Mouse (Mus musculus) myocyte (in vitro differentiated cells): ENCODE measurements around the gene Thbs2. TPM values are rescaled to one million over a fixed set of nuclear protein-coding genes. Genes with fewer than 3 reads are reported as not detected.

Experiments used
- H3K27me3 ChIP-seq: one replicate; pipeline ENCODE4 v1.6.1; 2011; ENCODE audit not compliant: control insufficient read depth, insufficient read depth, insufficient read length
- H3K36me3 ChIP-seq: one replicate; pipeline ENCODE4 v1.6.1; 2011; ENCODE audit not compliant: control insufficient read depth, insufficient read depth
- H3K4me2 ChIP-seq: one replicate; pipeline ENCODE4 v1.6.1; 2011; ENCODE audit warnings: low read depth, control low read depth
- H3K4me3 ChIP-seq: one replicate; pipeline ENCODE4 v1.5.1; 2011; ENCODE audit warnings: mild to moderate bottlenecking, control low read depth, moderate library complexity
- H3K79me2 ChIP-seq: one replicate; pipeline ENCODE4 v1.6.1; 2011; ENCODE audit not compliant: control insufficient read depth, insufficient read depth
- H3ac ChIP-seq: one replicate; pipeline ENCODE4 v1.6.1; 2011; ENCODE audit not compliant: control insufficient read depth, insufficient read length
- CEBPB ChIP-seq: IDR thresholded peaks from 2 replicates; pipeline ENCODE4 v1.6.1; 2011; ENCODE audit warnings: mild to moderate bottlenecking, moderate library complexity; ENCODE audit not compliant: poor library complexity, insufficient read depth, severe bottlenecking
- E2F4 ChIP-seq: IDR thresholded peaks from one replicate; pipeline ENCODE4 v1.6.1; 2011; ENCODE audit warnings: mild to moderate bottlenecking, control low read depth, moderate library complexity; ENCODE audit not compliant: insufficient read depth
- MAX ChIP-seq: IDR thresholded peaks from one replicate; pipeline ENCODE4 v1.6.1; 2011; ENCODE audit warnings: low read depth, mild to moderate bottlenecking, control low read depth
- MYOD1 ChIP-seq, 3 experiments: IDR thresholded peaks; one replicate each; pipeline ENCODE4 v1.6.1; 2011; ENCODE audit warnings: control low read depth in 2 of 3, low read depth in 2 of 3, mild to moderate bottlenecking in 2 of 3, moderate library complexity in 1 of 3; ENCODE audit not compliant: insufficient read length in 2 of 3, control insufficient read depth in 1 of 3
- MYOG ChIP-seq, 3 experiments: IDR thresholded peaks; one replicate each; pipeline ENCODE4 v1.6.1; 2011; ENCODE audit warnings: control low read depth in 2 of 3, low read depth in 2 of 3, mild to moderate bottlenecking in 2 of 3; ENCODE audit not compliant: insufficient read length in 2 of 3, control insufficient read depth in 1 of 3, insufficient read depth in 1 of 3
- POLR2A ChIP-seq: IDR thresholded peaks from one replicate; pipeline ENCODE4 v1.6.1; 2011; ENCODE audit warnings: low read depth, mild to moderate bottlenecking, control low read depth, moderate library complexity; ENCODE audit not compliant: insufficient read length
- POLR2AphosphoS2 ChIP-seq: IDR thresholded peaks from one replicate; pipeline ENCODE4 v1.6.1; 2011; ENCODE audit warnings: low read depth, control low read depth; ENCODE audit not compliant: insufficient read length
- REST ChIP-seq: IDR thresholded peaks from one replicate; pipeline ENCODE4 v1.6.1; 2011; ENCODE audit warnings: mild to moderate bottlenecking, control low read depth, moderate library complexity; ENCODE audit not compliant: insufficient read depth, insufficient read length
- SRF ChIP-seq: IDR thresholded peaks from one replicate; pipeline ENCODE4 v1.6.1; 2011; ENCODE audit warnings: low read depth; ENCODE audit not compliant: control insufficient read depth, insufficient read length
- TCF12 ChIP-seq: IDR thresholded peaks from one replicate; pipeline ENCODE4 v1.6.1; 2011; ENCODE audit warnings: mild to moderate bottlenecking, control low read depth; ENCODE audit not compliant: poor library complexity, insufficient read depth, severe bottlenecking
- TCF3 ChIP-seq: IDR thresholded peaks from one replicate; pipeline ENCODE4 v1.6.1; 2011; ENCODE audit warnings: low read depth, control low read depth; ENCODE audit not compliant: insufficient read length
- USF1 ChIP-seq: IDR thresholded peaks from one replicate; pipeline ENCODE4 v1.6.1; 2011; ENCODE audit warnings: low read depth, mild to moderate bottlenecking, control low read depth, moderate library complexity
- polyA plus RNA-seq: library from polyadenylated mRNA; unstranded; fragments of >200 nt; fragmentation: generic; extraction: Trizol; gene quantifications from one replicate; pipeline ENCODE4 v1.2.1, GENCODE M21; 2012; ENCODE audit warnings: missing spikeins

Thbs2 gene
- polyA plus RNA-seq, 1 experiment = 15.7 TPM

GRCm38 (mm10) chr17:14666451-14666850 is 27.6 kb downstream of the Thbs2 start:
- Histone ChIP-seq H3K27me3 (no peaks in the 10 kb centered on the region), H3K79me2 (no peaks in the 10 kb centered on the region), H3K4me3 (no peak overlapping the region), H3ac (no peak overlapping the region), H3K36me3 (no peaks in the 10 kb centered on the region), H3K4me2 (no peak overlapping the region)
- TF ChIP-seq POLR2A (no peak), E2F4 (no peak), MYOD1 (IDR thresholded peaks at IDR 0.05; ENCODE audit: control insufficient read depth in 1 of 3, insufficient read length in 2 of 3, low read depth in 2 of 3) (no peak), REST (no peak), TCF12 (no peak), MYOG (IDR thresholded peaks at IDR 0.05; ENCODE audit: control insufficient read depth in 1 of 3, insufficient read depth in 1 of 3, insufficient read length in 2 of 3, low read depth in 2 of 3) (no peak), TCF3 (no peak), MAX (no peak), USF1 (no peak), CEBPB (no peak), POLR2AphosphoS2 (no peak), SRF (no peak)

GRCm38 (mm10) chr17:14663366-14663765 is 30.7 kb downstream of the Thbs2 start:
- no peaks in the 10 kb centered on the region for H3K27me3 ChIP-seq
- TF ChIP-seq E2F4 (no peak), POLR2AphosphoS2 (no peak), TCF12 (no peak), USF1 (no peak)
- H3K79me2 ChIP-seq = no peaks in the 10 kb centered on the region
- no peaks in the 10 kb centered on the region for H3K36me3 ChIP-seq
- no peak overlapping the region for H3ac ChIP-seq
- H3K4me3 ChIP-seq = no peak overlapping the region
- H3K4me2 ChIP-seq = no peak overlapping the region

GRCm38 (mm10) chr17:14662409-14662808 is 31.6 kb downstream of the Thbs2 start:
- Histone ChIP-seq H3ac (no peak overlapping the region), H3K79me2 (no peaks in the 10 kb centered on the region), H3K4me3 (no peak overlapping the region), H3K36me3 (no peaks in the 10 kb centered on the region), H3K4me2 (peak overlapping the region; percentile 5), H3K27me3 (no peaks in the 10 kb centered on the region)
- no peak for TF ChIP-seq TCF3

- Histone ChIP-seq H3K4me2 (peak overlapping the region; percentile 37), H3K4me3 (no peak overlapping the region), H3K36me3 (no peaks in the 10 kb centered on the region), H3ac (no peak overlapping the region), H3K79me2 (no peaks in the 10 kb centered on the region), H3K27me3 (no peaks in the 10 kb centered on the region)
- peak; percentile 66 for TF ChIP-seq USF1
- no peak for TF ChIP-seq E2F4
Measured at GRCm38 (mm10) chr17:14659746-14660145, 34.3 kb downstream of the Thbs2 start.

- Histone ChIP-seq H3ac (no peak overlapping the region), H3K79me2 (no peaks in the 10 kb centered on the region), H3K4me3 (no peak overlapping the region), H3K36me3 (no peaks in the 10 kb centered on the region), H3K4me2 (no peak overlapping the region), H3K27me3 (no peaks in the 10 kb centered on the region)
- no peak for TF ChIP-seq MAX
- TF ChIP-seq CEBPB = no peak
- no peak for TF ChIP-seq POLR2A
- TF ChIP-seq TCF3 = no peak
- no peak for TF ChIP-seq E2F4
- TF ChIP-seq MYOD1 (IDR thresholded peaks at IDR 0.05; ENCODE audit: control insufficient read depth in 1 of 3, insufficient read length in 2 of 3, low read depth in 2 of 3) = no peak
- no peak for TF ChIP-seq MYOG (IDR thresholded peaks at IDR 0.05; ENCODE audit: control insufficient read depth in 1 of 3, insufficient read depth in 1 of 3, insufficient read length in 2 of 3, low read depth in 2 of 3)
- TF ChIP-seq USF1 = no peak
- no peak for TF ChIP-seq SRF
- TF ChIP-seq REST = no peak
- TF ChIP-seq TCF12 = no peak
- no peak for TF ChIP-seq POLR2AphosphoS2
Measured at GRCm38 (mm10) chr17:14658123-14658522, 35.9 kb downstream of the Thbs2 start.

- TF ChIP-seq E2F4 (no peak), MYOG (IDR thresholded peaks at IDR 0.05; ENCODE audit: control insufficient read depth in 1 of 3, insufficient read depth in 1 of 3, insufficient read length in 2 of 3, low read depth in 2 of 3) (no peak), TCF3 (no peak), MAX (no peak), CEBPB (peak; percentile 38; the same call in 1 of the 2 replicates), MYOD1 (IDR thresholded peaks at IDR 0.05; ENCODE audit: control insufficient read depth in 1 of 3, insufficient read length in 2 of 3, low read depth in 2 of 3) (no peak), USF1 (no peak), SRF (no peak), POLR2AphosphoS2 (no peak)
- H3K79me2 ChIP-seq = no peaks in the 10 kb centered on the region
Measured at GRCm38 (mm10) chr17:14657123-14657522, 36.9 kb downstream of the Thbs2 start.

More at GRCm38 (mm10) chr17:14657123-14657522, 36.9 kb downstream of the Thbs2 start:
- Histone ChIP-seq H3K4me2 (no peak overlapping the region), H3K27me3 (no peaks in the 10 kb centered on the region), H3ac (no peak overlapping the region), H3K36me3 (no peaks in the 10 kb centered on the region), H3K4me3 (no peak overlapping the region)
